8 mouse cellular contexts compared by ENCODE assay signal in genomic region chr13:18716707-18717106, GRCm38 (mm10). TPM values are rescaled to one million over a fixed set of nuclear protein-coding genes. Genes with fewer than 3 reads are reported as not detected.
A peak's percentile ranks its signal among the peaks of the same experiment; 100 is the strongest.
DNase-seq lines count a peak whose midpoint lies in the region; ATAC-seq lines count a peak whose summit lies in the region.

No protein-coding gene starts in this region.

- H3K36me3 ChIP-seq in megakaryocyte, embryonic 14.5 days (replicated peaks; ENCODE audit: low read length), result peaks cover 2% of the 10 kb centered on the region
- no peaks in the 10 kb centered on the region for H3K36me3 ChIP-seq in liver, embryonic 11.5 days (ENCODE audit: control insufficient read depth, insufficient read depth, low read length)
- H3K36me3 ChIP-seq in stomach, embryonic 16.5 days (ENCODE audit: control insufficient read depth, insufficient read depth, low read length), result no peaks in the 10 kb centered on the region

- no peak overlapping the region for H3K9ac ChIP-seq in liver, embryonic 11.5 days (ENCODE audit: low read depth, low read length)
- H3K9ac ChIP-seq in stomach, embryonic 16.5 days (ENCODE audit: low read length), result no peak overlapping the region

- H3K4me2 ChIP-seq in liver, embryonic 11.5 days, result peak overlapping the region; percentile 5; the same call in 1 of the 2 replicates
- H3K4me2 ChIP-seq in stomach, embryonic 16.5 days (ENCODE audit: low read depth, low read length), result peak overlapping the region; percentile 67; the same call in 1 of the 2 replicates

- peak; percentile 31 for ATAC-seq in frontal cortex, adult (ENCODE audit: low TSS enrichment)
- ATAC-seq in megakaryocyte, adult 5-6 weeks (ENCODE audit: poor library complexity, severe bottlenecking), result no peak
- no peak for ATAC-seq in liver, embryonic 11.5 days (replicated peaks; ENCODE audit: low FRiP score)
- no peak for ATAC-seq in stomach, embryonic 16.5 days (ENCODE audit: insufficient read depth, low FRiP score)

- 41% methylated on average over 5 of the region's 5 CpGs for WGBS in liver, embryonic 11.5 days
- WGBS in stomach, embryonic 16.5 days, result 42% methylated on average over 5 of the region's 5 CpGs

- H3K4me3 ChIP-seq in megakaryocyte, embryonic 14.5 days (replicated peaks), result peak overlapping the region; percentile 97
- H3K4me3 ChIP-seq in liver, embryonic 11.5 days (ENCODE audit: low read depth, low read length), result no peak overlapping the region
- 0 out of 2 replicates have a peak overlapping the region, but pooled peaks have one; percentile 16 for H3K4me3 ChIP-seq in stomach, embryonic 16.5 days (replicated peaks; ENCODE audit: low read length)

- peaks cover 10% of the 10 kb centered on the region for H3K4me1 ChIP-seq in megakaryocyte, embryonic 14.5 days
- peaks cover 4% of the 10 kb centered on the region; the same call in 1 of the 2 replicates for H3K4me1 ChIP-seq in liver, embryonic 11.5 days (replicated peaks; ENCODE audit: control insufficient read depth, insufficient read depth, low read length)
- peaks cover 6% of the 10 kb centered on the region; the same call in 1 of the 2 replicates for H3K4me1 ChIP-seq in stomach, embryonic 16.5 days (ENCODE audit: control insufficient read depth, insufficient read depth, low read length)

- no peak for DNase-seq in frontal cortex, postnatal 14 days (ENCODE audit: low spot score in 2 of 2)
- DNase-seq in liver, embryonic 11.5 days (ENCODE audit: low spot score), result no peak
- DNase-seq in layer of hippocampus, adult 11-12 months (ENCODE audit: low spot score), result no peak
- no peak for DNase-seq in spleen, postnatal 10 days (ENCODE audit: low spot score in 2 of 2)

- H3K27me3 ChIP-seq in megakaryocyte, embryonic 14.5 days (replicated peaks), result no peaks in the 10 kb centered on the region
- no peaks in the 10 kb centered on the region for H3K27me3 ChIP-seq in liver, embryonic 11.5 days (replicated peaks; ENCODE audit: control insufficient read depth, insufficient read depth, low read length)
- H3K27me3 ChIP-seq in stomach, embryonic 16.5 days (ENCODE audit: control insufficient read depth, insufficient read depth, low read length), result no peaks in the 10 kb centered on the region

- H3K9me3 ChIP-seq in megakaryocyte, embryonic 14.5 days, result no peaks in the 10 kb centered on the region
- H3K9me3 ChIP-seq in liver, embryonic 11.5 days (ENCODE audit: control insufficient read depth, low read length), result no peaks in the 10 kb centered on the region
- H3K9me3 ChIP-seq in stomach, embryonic 16.5 days (replicated peaks; ENCODE audit: control insufficient read depth, low read length), result no peaks in the 10 kb centered on the region

- no peak overlapping the region for H3K27ac ChIP-seq in liver, embryonic 11.5 days (ENCODE audit: low read depth, low read length)
- no peak overlapping the region for H3K27ac ChIP-seq in stomach, embryonic 16.5 days (ENCODE audit: low read length)

RNA-seq across cellular contexts. Expression of gene Vps41, which starts 0.4 kb away (rescaled TPM):
- 0.45 TPM in 1 of 2 replicates, not detected in the other for polyA plus RNA-seq in megakaryocyte, embryonic 14.5 days (2012; ENCODE audit: insufficient read depth, low replicate concordance)
- total RNA-seq in megakaryocyte, adult 5-6 weeks (2015), result 37.3 and 38.7 TPM in 2 replicates
- 47.9 and 51.1 TPM in 2 replicates for total RNA-seq in megakaryocyte, adult 5-6 weeks (2017)
- polyA plus RNA-seq in liver, embryonic 11.5 days (2014; fragmentation: Nextera tagmentation; extraction: Ambion mirVana), result 50.0 and 56.2 TPM in 2 replicates
- 62.5 and 65.0 TPM in 2 replicates for polyA plus RNA-seq in stomach, embryonic 16.5 days (2015; fragmentation: Nextera tagmentation; extraction: Ambion mirVana)

Comparison
In these comparisons a context has a peak if more than half of its experiments do, and no peak if none do; other contexts are left out.
1. RNA of gene Vps41, which starts 0.4 kb away (polyA plus RNA-seq): 62.5 to 65.0 TPM in stomach, embryonic 16.5 days and 50.0 to 56.2 TPM in liver, embryonic 11.5 days; 0.45 TPM in megakaryocyte, embryonic 14.5 days; every median in the first group is over 10 times any median in the second.